Mouse (Mus musculus): Measurements from ENCODE around the gene Mfn2.
"Not testable (repeated sequence)": the region's sequence is repeated elsewhere in the genome, so short reads cannot be mapped to it uniquely, and the experiment has no call there.

Gene Mfn2

GRCm38 (mm10) chr4:147867563-147868449 lies 36.7 kb downstream of the Mfn2 start:
- no peak for DNase-seq

DNA sequence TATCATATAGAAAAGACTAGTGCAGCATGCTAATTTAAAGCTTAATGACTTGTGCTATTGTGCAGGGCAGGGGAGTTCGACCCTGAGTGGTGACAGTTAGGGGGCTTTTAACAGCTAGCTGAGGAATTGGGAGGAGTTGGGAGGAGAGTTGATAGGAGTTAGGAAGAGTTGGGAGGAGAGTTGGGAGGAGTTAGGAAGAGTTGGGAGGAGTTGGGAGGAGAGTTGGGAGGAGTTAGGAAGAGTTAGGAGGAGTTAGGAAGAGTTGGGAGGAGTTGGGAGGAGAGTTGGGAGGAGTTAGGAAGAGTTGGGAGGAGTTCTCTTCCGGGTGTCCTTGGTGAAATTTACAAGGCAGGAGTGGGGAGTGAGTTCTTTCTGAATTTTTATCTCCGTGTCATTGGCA lies 37.7 kb downstream of the Mfn2 start:
- not testable (repeated sequence) for DNase-seq

DNA sequence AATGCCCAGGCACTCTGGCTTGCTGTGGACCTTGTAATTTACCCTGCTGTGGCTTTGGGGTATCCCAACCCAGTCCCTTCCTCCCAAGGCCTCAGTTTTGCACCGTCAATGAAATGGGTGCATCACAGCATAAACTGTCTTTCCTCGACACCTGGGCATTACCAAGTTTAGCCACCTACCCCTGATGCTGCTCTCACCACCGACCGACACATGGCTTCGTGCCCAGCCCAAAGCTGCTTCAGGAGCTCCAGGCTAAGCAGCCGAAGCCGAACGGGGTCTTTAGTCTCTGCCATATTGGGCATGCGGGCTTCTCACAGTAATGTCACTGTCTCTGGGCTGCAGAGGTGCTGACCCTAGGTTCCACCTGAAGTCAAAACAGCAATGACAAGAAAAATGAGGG lies 38.4 kb downstream of the Mfn2 start:
- no peak for DNase-seq

- DNase-seq: no peak
These were observed 38.9 kb downstream of the Mfn2 start for GRCm38 (mm10) chr4:147865651-147866050.

GRCm38 (mm10) chr4:147862051-147862450 lies 42.5 kb downstream of the Mfn2 start:
- no peak for DNase-seq

DNA sequence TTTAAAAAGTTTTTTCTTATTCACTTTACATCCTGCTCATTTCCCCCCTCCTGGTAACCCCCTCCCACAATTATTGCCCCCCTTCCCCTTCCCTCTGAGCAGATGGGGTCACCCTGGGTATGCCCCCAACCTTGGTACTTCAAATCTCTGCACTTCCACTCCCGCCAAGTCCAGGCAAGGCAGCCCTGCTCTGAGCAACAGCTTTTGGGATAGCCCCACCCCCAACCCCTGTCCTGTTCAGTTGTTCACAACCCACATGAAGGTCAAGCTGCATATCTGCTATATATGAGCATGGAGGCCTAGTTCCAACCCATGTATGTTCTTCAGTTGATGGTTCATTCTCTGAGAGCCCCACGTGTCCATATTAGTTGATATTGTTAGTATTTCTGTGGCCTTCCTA lies 53.7 kb downstream of the Mfn2 start:
- no peak for DNase-seq

GRCm38 (mm10) chr4:147848584-147848991 lies 55.9 kb downstream of the Mfn2 start:
- no peak for DNase-seq

DNA sequence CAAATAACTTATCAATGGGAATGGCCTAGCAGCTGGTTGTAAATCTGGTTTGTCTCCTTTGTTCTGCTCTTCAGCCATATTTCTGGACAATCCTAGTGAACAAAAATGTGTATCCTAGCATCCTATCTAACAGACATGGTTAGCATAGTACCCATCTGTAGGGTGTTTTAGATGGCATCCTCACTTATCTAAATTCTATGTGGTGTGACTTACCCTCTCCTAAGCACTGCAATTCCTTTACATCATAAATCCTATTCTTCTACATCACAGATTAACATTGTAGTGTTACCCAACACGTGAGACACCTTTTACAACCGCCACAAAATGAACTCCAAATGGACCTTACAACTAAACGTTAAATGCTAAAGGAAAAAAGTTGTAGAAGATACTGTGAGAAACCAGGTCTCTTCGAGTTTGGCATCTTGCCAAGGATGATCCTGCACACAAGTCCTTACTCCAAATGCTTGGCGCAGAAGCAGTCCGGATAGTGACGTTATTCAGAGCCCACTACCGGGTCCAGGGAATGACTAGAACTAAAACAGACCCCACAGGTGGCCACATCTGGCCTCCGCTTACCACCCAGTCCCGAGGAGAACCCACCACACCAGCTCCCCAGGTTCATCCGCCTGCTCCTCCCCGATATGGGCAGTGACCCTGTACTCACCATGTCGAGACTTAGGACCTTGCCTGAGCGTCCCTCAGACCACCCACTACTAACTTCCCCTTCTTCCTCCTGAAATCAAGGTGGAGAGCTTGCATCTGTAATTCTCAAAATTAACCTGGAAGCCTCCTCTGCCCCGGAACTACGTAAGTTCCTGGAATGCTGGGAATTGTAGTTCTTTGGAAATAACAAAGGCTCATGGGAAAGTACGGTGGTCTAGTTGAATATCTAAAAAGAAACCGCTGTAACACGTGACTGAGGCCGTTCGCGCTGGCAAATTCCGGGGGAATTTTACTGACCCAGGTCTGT lies 56.6 kb downstream of the Mfn2 start, which contains the start of gene Zfp933:
TSS of gene Zfp933 (minus strand) at position 753 of the 970 bp plus-strand sequence.
- peak; percentile 68 to 79 for DNase-seq

GRCm38 (mm10) chr4:147842871-147843270 lies 61.6 kb downstream of the Mfn2 start:
- no peak for DNase-seq

DNA sequence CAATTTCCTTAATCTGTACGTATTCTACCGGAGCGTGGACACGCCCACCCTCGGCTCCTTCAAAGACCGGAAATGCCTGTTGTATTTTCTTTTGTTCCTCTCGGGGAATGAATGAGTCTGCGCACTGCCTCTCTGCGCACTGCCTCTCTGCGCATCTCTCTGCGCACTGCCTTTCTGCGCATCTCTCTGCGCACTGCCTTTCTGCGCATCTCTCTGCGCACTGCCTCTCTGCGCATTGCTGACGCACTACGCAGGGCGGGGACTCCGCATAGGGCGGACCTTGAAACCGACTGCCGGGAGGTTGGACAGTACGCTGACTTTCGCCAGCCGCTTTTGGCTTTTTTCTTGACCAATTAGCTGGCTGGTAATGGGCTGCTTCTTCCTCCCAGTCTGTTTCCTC lies 65.2 kb downstream of the Mfn2 start:
- peak; percentile 29 to 35 for DNase-seq

GRCm38 (mm10) chr4:147824389-147824788 lies 80.1 kb downstream of the Mfn2 start:
- no peak for DNase-seq

Data from cerebellum, postnatal 14 days (tissue).